Mouse (Mus musculus): ENCODE measurements around the gene Atoh1. TPM values are rescaled to one million over a fixed set of nuclear protein-coding genes. Genes with fewer than 3 reads are reported as not detected.

Atoh1 gene
- 0.22 and 1.4 TPM in 2 replicates for polyA plus RNA-seq (2012; rRNA removed)

GRCm38 (mm10) chr6:64728499-64729198 lies at the start of gene Atoh1:
TSS of gene Atoh1 (plus strand) at chr6:64729125.

Measured in central nervous system, embryonic 18 days (tissue).